Mouse (Mus musculus): Measurements from ENCODE around the gene Cd82.

Gene Cd82

DNA sequence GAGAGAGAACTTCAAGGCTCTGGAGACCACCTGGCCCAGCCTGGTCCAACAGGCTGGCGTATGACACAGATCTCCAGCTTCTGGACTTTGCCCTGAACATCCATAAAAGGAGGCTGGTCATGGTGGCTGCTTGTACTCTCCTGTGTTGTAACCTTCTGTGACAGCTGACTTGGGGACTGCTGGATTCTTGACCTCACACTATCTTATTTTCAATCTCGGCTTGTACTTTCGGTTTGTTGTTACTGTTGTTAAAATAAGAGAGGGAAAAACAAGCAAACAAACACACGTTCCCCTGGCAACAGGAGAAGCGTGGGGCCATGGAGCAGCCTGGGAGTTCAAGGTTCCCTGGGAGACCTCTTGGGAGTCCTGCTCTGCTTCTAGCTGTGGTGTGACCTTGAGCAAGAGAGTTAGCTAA is 17.7 kb downstream of the Cd82 start:
- no peak for DNase-seq (ENCODE audit: low spot score)

DNA sequence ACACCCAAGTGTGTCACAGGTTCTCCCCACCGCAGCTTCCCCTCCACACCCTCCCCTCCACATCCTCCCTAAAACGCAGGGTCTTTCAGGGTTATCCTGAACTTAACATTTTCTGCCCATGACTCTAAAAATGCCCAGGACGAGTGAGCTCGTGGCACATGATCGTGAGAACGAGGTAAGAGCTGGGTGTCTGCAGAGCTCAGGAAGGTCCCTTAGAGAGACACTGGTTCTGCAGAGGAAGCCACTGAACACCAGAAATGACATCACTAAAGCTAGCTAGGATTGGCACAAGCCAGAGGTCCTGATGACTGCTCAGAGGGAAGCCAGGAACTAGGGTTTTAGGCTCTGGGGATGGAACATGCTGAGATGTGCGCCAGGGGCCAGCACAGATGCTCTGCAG is 18.7 kb downstream of the Cd82 start:
- no peak for DNase-seq (ENCODE audit: low spot score)

DNA sequence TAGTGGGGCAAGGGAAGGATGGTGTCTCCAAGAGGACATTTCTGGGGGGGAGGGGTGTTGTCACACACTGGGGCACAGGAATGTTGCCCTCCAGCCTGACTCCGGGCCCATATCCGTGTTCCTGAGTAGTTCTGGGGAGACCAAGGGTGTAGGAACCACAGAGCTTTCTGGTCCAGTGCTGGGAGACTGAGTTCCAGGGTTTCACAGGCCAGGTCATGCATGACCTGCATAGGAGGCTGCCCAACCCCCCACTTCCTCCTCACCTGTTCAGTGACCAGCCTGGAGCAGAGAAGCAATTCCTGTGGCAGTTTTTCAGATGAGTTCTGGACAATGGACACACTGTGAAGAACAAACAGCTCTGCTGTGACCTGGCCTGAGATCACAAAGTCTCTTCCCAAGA is 19.8 kb downstream of the Cd82 start:
- DNase-seq (ENCODE audit: low spot score), result no peak

DNA sequence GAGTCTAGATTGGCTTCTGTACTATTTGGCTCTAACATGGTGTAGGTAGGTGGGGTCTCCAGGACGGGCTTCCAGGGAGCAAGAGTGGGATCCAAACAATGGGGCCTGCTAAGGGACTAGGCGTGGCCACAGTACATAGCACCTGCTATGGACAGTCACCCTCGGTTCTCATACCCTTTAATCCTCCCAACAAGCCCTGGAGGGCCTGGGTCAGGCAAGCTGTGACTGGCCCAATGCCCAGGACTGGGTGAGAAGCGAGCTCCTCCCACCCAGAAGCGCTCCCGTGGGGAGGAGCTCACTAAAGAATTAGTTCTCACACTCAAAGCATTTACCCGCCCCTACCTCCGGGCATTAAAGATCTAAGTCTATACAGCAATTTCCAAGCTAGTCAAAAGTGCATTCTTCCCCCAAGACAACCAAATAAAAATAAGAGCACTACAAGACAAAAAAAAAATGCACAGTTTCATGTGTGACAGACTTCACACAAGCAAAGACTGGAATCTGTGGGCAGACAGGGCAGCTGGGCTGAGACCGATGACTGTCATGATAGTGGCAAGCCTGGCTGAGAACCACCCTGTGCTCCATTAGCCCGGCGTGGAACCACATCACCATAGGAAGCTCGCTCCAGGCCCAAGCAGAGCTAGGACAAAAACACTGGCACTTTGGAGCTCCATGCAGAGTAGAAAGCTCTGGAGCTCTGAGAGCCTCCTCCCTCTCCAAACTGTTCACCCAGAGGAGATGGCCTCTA is 23.0 kb downstream of the Cd82 start:
- DNase-seq (ENCODE audit: low spot score), result no peak

DNA sequence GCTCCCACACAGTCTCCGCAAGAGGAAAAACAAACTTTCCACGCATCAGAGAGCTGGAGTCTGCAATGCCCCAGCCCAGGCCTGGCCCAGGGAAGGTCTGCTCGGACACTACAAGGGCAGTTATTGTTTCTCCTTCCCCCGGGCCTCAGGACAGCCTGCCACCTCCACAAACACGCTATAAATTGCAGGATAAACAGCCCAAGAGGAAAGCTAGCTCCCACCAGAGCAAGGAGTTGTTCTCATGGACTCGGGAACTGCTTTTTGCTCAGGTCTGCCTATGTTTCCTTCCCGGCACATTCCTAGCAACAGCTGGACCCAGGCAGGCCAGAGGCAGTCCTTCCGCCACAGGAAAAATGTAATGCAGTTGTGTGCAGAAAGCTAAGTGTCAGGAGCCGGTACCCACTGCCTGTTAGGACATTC is 23.6 kb downstream of the Cd82 start:
- DNase-seq (ENCODE audit: low spot score), result no peak

DNA sequence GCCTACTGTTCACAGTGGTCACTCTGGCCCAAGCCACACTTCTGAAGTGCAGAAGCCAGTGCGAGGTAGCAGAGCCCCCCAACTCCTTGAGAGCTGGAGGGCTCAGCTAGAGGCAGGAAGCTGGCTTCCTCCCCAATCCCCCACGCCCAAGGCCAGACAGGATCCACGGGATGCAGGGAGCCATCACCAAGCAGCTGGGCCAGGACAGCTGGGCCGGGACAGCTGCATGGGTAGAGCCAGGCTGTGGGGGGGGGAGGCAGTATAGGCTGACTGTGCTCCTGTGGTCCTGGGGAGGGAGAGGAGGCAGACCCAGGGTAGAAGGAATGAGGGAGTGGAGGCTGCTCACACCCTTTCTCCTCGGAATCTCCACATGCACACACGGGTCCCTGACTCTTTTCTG is 24.6 kb downstream of the Cd82 start:
- DNase-seq (ENCODE audit: low spot score), result no peak

DNA sequence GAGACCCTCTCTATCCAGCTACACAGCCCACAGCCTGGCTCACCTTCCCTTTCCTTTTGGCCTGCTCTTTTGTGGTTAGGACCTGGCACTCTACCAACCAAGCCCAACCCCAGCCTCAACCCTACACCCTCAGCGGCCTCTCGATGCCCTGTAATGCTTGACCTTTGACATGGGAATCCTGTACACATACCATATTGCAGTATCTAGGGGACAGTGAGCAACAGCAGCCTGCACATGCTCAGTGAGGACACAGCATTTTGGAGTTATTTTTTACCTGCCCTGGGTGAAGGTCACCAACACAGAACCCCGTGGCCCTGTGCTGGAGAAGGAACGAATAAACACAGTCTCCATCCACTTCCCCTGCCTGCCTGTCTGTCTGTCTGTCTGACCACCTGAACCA is 27.4 kb downstream of the Cd82 start:
- DNase-seq (ENCODE audit: low spot score), result no peak

DNA sequence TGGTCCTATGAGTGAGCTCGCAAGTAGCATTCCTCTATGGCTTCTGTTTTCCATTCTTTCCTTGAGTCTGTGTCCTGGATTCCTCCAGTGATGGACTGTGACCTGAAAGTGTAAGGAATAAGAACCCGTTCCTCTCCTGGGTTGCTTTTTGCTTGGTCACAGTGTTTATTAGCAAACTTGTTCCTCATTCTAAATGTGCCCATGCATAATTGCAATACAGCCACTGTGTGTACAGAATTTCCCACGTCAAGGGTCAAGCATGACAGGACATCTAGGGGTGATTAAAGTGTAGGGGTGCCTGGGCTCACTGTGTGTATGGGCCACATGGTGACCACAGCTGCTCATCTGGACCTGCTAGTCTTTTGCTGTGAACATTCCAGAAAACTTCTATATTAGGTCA is 28.0 kb downstream of the Cd82 start:
- no peak for DNase-seq (ENCODE audit: low spot score)

DNA sequence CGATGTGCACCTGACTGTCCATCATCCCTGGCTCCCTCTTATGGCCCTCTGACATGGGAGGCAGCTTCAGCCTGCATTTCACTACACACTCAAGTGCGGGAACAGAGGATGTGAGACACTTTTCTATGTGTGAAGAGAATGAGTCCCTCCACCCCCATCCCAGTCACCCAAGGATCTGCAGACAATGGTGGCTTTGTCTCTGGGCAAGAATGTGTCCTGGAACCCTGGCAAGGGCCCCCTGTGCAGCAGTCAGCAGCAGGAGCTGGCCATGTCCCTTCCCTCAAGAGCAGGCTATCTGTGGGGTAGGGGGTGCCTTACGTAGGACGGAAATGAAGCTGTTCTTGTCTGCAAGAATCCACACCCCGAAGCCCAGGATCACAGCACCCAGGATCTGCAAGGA is 29.4 kb downstream of the Cd82 start:
- no peak for DNase-seq (ENCODE audit: low spot score)

DNA sequence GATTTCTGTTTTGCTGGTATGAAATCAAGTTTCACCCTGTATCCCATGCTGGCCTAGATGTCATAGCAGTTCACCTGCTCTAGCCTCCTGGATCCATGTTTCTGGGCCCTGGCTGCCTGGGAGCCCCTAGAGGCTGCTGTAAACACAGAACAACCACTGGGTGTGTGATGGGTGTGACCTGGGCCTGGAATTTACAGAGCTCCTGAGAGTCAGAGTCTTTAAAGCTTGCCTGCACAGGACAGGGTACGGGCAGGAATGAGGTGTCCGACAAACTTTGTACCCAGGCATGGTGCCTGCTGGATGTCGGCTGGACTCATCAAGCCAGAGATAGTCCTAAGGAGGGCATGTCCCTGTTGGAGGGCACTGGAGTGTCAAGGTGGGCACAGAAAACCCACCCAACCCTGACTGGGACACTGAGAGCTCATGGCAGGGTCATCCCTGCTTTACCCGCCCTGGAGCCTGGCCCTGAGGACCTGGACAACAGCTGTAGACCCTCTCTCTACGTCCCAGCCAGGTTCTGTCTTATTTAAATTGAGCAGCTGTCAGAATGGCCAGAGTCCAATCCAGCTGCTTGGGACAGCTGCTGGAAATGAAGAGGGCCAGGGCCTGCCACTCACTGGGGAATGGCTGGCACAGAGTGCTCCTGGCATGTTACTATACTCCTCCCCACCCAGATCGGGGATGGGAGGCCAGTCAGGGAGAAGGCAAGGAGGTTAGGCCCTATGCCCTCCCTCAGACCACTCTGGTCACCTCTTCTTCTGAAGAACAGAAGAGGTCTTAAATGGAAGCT is 30.1 kb downstream of the Cd82 start:
- DNase-seq (ENCODE audit: low spot score), result no peak

DNA sequence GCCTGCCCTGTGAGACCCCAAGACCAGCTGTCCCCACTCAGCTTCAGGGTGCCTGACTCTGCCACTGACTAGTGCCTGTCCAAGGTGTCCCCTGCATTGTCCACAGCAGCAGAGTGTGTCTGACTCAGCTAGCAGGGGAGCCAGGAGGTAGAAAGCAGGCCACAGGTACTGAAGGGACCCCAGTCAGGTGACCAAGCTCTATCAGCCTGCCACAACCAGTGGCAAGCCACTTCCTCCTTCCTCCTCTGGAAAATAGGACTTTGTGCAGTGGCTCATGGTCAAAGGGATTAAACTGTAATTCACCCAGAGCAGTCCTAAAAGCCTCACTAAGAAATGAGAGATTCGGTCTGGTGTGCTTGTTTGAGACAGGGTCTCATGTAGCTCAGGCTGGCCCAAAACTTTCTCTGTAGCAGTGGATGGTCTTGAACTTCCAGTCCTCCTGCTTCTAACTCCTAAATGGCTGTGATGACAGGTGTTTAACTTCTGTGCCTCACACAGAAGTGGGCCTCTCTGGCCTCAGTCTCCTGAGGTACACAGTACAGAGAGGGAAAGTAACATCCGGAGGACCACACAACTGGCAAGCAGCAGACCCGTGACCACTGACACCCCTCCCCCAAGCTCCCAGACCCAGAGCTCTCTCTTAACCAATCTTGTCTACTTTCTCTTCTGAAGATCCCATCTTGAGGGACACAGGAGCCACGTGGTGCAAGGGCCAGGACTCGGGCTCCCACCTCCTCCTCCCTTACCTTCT is 31.2 kb downstream of the Cd82 start:
- no peak for DNase-seq (ENCODE audit: low spot score)

DNA sequence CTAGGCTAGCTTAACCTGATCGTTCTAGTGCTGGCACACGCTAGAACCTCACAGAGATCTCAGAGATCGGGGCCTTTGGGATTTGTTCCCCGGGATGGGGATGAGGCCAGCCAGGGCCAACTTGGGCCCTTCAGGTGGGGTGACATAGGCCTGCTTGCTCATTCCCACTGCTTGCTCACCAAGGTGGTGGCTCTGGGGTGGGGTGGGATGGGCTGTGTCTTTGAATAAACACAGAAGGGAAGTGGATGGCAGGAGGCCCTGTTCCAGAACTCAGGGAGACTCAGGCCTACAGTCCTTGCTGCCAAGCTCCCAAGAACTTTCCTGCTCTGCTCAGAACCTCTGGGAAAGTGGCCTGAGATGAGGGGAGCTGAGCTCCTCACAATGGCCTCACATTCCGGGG is 31.9 kb downstream of the Cd82 start:
- DNase-seq (ENCODE audit: low spot score), result no peak

DNA sequence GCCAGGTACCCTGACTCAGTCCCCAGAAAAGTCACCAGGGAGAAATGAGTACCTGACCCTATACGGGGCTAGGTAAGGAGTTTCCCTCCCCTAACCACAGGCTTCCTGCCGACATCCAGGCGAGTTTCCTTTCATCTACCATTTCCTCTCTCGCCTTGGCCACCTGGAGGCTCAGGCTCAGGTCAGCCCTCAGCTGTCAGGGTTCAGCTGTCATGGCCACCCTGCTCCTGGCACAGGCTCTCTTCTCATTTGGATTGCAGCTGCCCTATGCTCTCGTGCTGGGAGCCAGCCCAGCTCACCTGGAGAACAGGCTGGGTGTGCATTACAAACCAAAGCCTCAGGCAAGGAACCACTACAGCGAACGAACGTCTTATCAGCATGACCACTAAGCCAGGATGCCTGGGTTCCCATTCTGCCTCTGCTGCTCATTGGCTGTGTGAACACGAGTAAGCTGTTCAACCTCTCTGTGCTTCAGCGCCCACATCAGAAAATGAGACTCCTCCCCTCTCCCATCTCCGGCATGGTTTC is 34.9 kb downstream of the Cd82 start:
- no peak for DNase-seq (ENCODE audit: low spot score)

DNA sequence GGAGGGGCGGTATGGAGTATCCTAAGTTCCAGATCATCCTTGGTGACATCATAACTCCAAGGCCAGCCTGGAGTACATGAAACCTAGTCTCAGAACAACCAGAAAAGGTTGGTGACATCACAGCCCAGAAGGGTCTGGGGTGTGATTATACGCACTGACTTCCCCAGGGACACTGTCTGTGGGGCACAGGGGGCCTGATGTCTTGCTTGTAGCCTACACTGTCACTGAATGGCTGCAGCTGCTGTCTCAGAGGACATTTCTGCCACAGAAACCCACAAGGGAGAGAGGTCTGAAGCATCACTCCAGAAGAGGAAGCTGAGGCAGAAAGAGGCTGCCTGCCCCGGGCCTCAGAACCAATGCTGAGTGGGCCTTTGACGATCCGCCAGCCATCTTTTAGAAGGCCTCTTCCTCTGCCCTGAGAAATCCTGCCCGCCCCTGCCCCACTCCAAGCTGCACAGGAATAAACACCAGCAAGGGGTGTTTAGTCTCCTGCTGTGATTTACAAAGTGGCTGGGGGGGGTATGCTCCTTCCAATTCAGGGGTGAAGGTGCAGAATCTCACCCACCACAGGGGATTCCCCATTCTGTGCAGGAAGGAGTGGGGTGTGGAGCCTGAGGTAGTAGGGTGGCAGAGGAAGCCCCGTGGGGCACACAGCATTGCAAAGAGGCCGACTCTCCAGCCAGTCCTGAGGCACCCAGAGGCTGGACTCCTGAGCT is 35.8 kb downstream of the Cd82 start:
- DNase-seq (ENCODE audit: low spot score), result no peak

DNA sequence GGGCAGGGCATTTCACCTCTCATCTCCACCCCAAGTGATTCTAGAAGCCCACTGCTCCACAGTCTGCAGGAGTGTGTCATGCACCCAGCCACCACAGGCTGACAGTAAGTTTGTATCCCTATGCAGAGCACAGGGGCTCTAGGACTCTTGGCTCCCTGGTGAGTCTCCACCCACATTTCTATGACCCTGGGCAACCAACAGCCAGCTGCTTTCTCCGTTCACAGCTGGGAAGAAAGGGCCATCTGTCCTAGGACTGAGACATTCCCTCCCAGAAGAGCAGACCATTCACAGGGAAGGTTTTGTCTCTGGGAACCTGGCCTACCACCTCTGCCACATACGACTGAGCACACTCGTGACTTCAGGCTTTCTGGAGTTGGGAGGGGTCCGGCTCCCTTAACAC is 37.1 kb downstream of the Cd82 start:
- no peak for DNase-seq (ENCODE audit: low spot score)

DNA sequence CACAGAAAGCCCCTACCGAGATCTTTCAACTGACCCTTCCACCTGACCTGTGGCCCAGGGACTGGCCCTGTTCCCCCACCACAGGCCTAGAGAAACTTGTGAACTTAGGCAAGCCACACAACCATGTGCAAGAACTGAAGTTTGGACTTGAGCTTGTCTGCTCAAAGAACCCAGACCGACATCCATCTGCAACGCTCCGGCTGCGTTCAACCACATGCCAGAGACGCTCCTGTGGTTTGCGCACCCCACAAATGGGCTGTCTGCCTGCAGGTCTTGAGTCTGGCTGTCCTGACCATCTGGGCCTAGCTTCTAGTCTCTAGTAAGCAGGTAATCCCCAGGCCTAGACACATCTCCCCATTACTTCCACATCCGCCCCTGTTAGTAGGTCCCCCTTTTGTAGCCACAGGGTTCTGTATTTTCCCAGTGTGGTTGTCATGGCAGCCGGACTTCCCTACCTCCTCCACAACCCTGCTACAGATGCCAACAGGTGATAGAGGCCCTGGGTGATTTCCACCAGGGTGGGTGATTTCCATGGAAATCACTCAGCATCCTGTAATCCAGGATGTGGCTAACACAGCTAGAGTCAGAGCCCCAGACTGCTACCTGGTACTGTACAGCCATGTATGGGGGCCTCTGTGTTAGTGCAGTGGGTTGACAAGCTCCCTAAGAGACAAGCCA is 38.5 kb downstream of the Cd82 start:
- no peak for DNase-seq (ENCODE audit: low spot score)

DNA sequence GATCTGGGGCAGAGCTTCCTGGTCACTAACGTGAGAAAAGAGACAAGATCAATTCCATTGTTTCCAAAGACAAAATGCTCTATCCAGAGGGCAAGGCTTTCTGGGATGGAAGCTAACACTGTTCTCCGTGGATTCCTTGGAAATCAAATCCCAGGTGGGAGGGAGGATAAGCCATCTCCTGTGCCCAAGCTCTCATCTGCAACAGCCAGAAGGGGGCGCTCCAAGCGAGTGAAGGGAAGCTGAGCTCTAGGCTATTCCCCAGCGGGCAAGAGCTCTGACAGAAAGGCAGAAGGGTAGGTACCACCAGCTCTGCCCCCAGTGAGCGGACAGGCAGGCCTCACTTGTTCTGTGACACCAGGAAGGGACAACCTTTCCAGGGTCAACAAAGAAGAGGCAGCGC is 41.6 kb downstream of the Cd82 start:
- peak; percentile 62 for DNase-seq (ENCODE audit: low spot score)

DNA sequence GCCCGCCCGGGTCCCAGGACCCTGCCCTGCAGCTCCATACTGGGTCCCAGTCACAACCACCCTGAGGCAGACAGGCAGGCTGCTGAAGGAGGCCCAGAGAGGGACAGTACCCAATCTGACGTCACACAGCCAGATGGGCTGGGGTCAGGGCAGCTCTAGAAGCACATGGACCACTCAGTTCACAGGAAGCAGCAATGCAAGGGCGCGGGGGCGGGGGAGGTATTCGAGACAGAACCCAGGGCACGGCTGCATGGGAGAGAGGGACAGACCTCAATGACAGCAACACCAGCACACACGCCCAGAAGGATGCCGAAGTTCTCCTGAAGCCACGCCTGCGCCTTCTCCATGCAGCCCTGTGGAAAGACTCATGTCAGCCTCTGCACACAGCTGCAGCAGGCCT is 43.0 kb downstream of the Cd82 start:
- no peak for DNase-seq (ENCODE audit: low spot score)

DNA sequence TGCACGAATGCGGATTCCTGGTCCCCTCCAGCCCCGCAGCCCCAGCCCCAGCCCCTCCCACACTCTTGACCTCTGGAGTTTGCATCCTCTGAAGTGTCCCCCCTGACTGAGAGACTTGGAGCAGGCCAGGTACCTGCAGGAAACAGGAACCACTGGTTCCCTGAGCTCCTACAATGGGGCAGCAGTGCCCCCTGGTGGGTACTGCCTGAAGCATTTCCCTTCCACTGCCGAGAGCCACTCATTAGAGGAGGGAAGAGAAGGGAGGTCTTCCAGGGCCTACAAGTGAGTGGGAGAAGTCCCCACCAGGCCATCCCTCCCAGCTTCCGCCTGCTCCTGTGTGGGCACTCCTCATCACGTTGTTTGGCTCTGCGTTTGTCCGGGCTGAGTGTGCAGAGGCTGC is 44.5 kb downstream of the Cd82 start:
- peak; percentile 47 for DNase-seq (ENCODE audit: low spot score)

DNA sequence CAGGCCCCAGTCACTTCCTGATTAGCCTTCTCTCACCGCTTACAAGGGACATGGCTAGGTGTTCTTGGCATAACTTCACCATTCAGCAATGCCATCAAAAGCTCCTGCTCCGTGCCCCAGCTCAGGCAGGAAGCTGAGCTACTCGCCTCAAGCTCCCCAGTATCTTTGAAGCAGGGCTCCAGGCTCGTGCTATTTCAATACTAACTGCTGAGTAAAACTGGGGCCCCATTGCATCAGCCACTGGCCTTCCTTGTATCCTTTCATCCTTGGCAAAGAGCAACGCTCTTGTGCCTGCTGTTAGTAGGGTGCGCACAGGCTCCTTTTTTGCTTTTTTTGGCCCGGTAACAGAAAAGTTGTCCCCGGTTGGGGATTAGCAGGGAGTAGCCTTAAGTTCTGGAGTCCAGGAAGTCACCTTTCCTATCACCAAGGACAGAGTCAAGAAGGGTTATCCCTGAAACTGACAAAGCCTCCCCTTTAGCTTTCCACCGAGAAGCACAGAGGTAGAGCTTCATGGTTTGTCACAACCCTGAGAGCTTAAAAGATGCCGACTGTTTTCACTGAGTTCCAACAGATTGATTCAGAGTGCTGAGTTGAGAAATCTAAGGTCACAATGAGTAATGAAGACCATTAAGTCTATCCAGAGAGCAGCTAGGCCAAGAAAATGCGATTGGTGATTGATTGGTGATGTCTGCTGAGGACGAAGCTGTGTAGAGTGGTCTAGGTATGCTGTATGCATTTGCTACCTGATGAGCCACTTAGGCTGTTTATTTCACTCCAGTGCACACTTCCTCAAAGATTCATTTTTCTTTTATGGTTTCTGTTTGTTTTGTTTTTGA is 45.8 kb downstream of the Cd82 start:
- DNase-seq (ENCODE audit: low spot score), result no peak

DNA sequence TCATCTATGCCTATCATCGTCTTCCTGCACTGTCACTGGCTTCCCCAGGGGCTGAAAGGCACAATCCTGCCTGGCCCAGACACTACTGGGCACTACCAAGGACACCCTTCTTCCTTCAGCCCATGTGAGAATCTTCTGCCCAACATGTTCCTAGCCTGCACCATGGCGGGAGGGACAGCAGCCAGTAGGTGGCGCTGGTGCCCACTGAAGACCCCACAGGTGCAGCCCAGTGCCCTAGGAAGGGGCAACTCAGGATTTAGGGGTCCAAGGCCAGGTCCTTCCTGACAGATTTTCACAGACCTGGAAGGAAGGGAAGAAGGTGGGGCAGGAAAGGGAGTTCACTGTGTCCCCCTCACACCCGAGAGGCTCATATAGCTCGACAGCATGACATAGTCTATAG is 47.7 kb downstream of the Cd82 start:
- peak; percentile 39 for DNase-seq (ENCODE audit: low spot score)

Measured in testis, postnatal 14 days (tissue).